Mouse (Mus musculus) 416B (cell line): ENCODE data around the gene Aldh1l1.

Experiments used
- DNase-seq: peaks from one replicate; pipeline ENCODE4 v3.0.0; 2011; ENCODE audit warnings: low read depth

The Aldh1l1 gene

GRCm38 (mm10) chr6:90472079-90472478 lies 14.1 kb upstream of the Aldh1l1 start:
- no peak for DNase-seq

- no peak for DNase-seq
These were observed 13.5 kb upstream of the Aldh1l1 start for GRCm38 (mm10) chr6:90472697-90473096.

GRCm38 (mm10) chr6:90473630-90474360 lies 12.4 kb upstream of the Aldh1l1 start:
- DNase-seq, result no peak

- DNase-seq, result no peak
These were observed 11.9 kb upstream of the Aldh1l1 start for GRCm38 (mm10) chr6:90474361-90474750.

GRCm38 (mm10) chr6:90475176-90475853 lies 10.9 kb upstream of the Aldh1l1 start:
- DNase-seq, result no peak

- DNase-seq, result no peak
These were observed 10.4 kb upstream of the Aldh1l1 start for GRCm38 (mm10) chr6:90475854-90476212.

- no peak for DNase-seq
These were observed 9.2 kb upstream of the Aldh1l1 start for GRCm38 (mm10) chr6:90476941-90477518.

GRCm38 (mm10) chr6:90484249-90484648 lies 2.0 kb upstream of the Aldh1l1 start:
- no peak for DNase-seq

- no peak for DNase-seq
These were observed 1.4 kb upstream of the Aldh1l1 start for GRCm38 (mm10) chr6:90484876-90485275.

GRCm38 (mm10) chr6:90487531-90487930 lies 1.3 kb downstream of the Aldh1l1 start:
- DNase-seq, result no peak

- DNase-seq, result no peak
These were observed 3.3 kb downstream of the Aldh1l1 start for GRCm38 (mm10) chr6:90489532-90489931.

GRCm38 (mm10) chr6:90490976-90491375 lies 4.7 kb downstream of the Aldh1l1 start:
- DNase-seq, result no peak

- no peak for DNase-seq
These were observed 5.9 kb downstream of the Aldh1l1 start for GRCm38 (mm10) chr6:90491956-90492744.

- no peak for DNase-seq
These were observed 7.9 kb downstream of the Aldh1l1 start for GRCm38 (mm10) chr6:90494155-90494554.

GRCm38 (mm10) chr6:90494566-90494965 lies 8.3 kb downstream of the Aldh1l1 start:
- DNase-seq, result no peak

- no peak for DNase-seq
These were observed 9.2 kb downstream of the Aldh1l1 start for GRCm38 (mm10) chr6:90495282-90495912.

GRCm38 (mm10) chr6:90496217-90496616 lies 10.0 kb downstream of the Aldh1l1 start:
- DNase-seq, result no peak

GRCm38 (mm10) chr6:90499509-90499908 lies 13.3 kb downstream of the Aldh1l1 start:
- no peak for DNase-seq

- no peak for DNase-seq
These were observed 15.2 kb downstream of the Aldh1l1 start for GRCm38 (mm10) chr6:90501222-90501940.

GRCm38 (mm10) chr6:90505906-90506305 lies 19.7 kb downstream of the Aldh1l1 start:
- DNase-seq, result no peak

- DNase-seq, result no peak
These were observed 20.6 kb downstream of the Aldh1l1 start for GRCm38 (mm10) chr6:90506673-90507311.
